Mouse (Mus musculus): ENCODE measurements at regions not wholly inside any gene's neighbourhood (a gene's known extent, or its start where the extent isn't known, plus 50 kb on each side); places are given as distances from the start of the nearest gene placed in this dataset.

DNA sequence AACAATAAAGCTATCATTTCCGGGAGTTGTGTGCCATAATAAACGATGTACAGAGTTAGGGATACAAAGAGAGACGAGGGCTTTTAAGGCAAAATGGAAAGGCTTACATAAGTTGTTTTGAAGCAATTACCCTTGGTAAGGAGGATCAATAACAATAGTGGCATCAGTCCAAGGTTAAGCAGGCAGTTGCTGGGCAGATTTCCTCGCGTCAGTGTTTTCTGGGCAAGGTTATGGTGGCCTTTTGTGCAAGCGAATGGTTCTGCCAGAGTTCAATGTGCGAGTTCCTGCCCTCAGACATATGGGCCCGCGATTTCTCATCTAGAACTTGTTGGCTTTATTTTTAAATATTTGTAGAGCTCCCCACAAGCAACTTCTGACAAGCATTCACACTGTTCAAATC, 597.7 kb downstream of the Gm19410 start:
- peak; percentile 4 for DNase-seq (ENCODE audit: low spot score)

GRCm38 (mm10) chr8:36364567-36365231, 599.1 kb downstream of the Gm19410 start:
- no peak for DNase-seq (ENCODE audit: low spot score)

- no peak for DNase-seq (ENCODE audit: low spot score)
These were observed 600.4 kb downstream of the Gm19410 start for GRCm38 (mm10) chr8:36365945-36366344.

- no peak for DNase-seq (ENCODE audit: low spot score)
These were observed 611.2 kb downstream of the Gm19410 start for GRCm38 (mm10) chr8:36376579-36377350.

GRCm38 (mm10) chr8:36394487-36394886, 598.9 kb upstream of the AI429214 start:
- peak; percentile 0 for DNase-seq (ENCODE audit: low spot score)

DNA sequence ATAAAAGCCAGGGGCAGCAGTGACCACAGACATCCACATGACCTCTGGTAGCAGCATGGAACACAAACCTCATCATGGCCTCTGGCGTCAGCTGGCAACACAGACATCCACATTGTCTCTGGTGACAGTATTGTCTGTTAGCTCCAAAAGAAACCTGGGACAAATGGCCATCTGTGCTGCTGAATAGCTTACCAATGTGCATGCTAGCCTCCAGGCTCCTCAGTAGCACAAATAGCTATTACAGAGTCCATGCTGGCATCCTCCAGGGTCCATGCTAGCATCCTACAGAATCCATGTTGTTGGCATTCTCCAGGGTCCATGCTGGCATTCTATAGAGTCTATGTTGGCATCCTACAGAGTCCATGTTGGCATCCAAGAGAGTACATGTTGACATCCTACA, 596.9 kb upstream of the AI429214 start:
- no peak for DNase-seq (ENCODE audit: low spot score)

GRCm38 (mm10) chr8:36406706-36407105, 586.7 kb upstream of the AI429214 start:
- no peak for DNase-seq (ENCODE audit: low spot score)
